Mouse (Mus musculus) heart, postnatal 0 days (tissue): Measurements from ENCODE around the gene Has1. TPM values are rescaled to one million over a fixed set of nuclear protein-coding genes. Genes with fewer than 3 reads are reported as not detected.

Experiments
- ATAC-seq: fragments of 200-750 bp; cut with Nextera tagmentation; 2 replicates; pipeline ENCODE4 v1.8.0; 2017; ENCODE audit warnings: low read depth, moderate number of reproducible peaks, moderate library complexity; ENCODE audit not compliant: insufficient read depth
- DNase-seq: peaks from one replicate; pipeline ENCODE4 v3.0.0-alpha.2; 2016; ENCODE audit warnings: low spot score
- H3K27ac ChIP-seq: fragments of 300-500 bp; sonication (generic); 2 replicates; pipeline ENCODE4 v1.5.1; 2014; ENCODE audit warnings: low read depth, mild to moderate bottlenecking
- H3K27me3 ChIP-seq: fragments of 300-500 bp; sonication (generic); 2 replicates; pipeline ENCODE4 v1.6.1; 2014; ENCODE audit warnings: low read length, mixed read lengths; ENCODE audit not compliant: control insufficient read depth, insufficient read depth
- H3K36me3 ChIP-seq: fragments of 300-500 bp; sonication (generic); replicated peaks from 2 replicates; pipeline ENCODE4 v1.6.1; 2014; ENCODE audit warnings: low read length, mixed read lengths; ENCODE audit not compliant: control insufficient read depth, insufficient read depth
- H3K4me1 ChIP-seq: fragments of 300-500 bp; sonication (generic); 2 replicates; pipeline ENCODE4 v1.6.1; 2014; ENCODE audit warnings: antibody characterized with exemption; ENCODE audit not compliant: control insufficient read depth, insufficient read depth
- H3K4me2 ChIP-seq: fragments of 300-500 bp; sonication (generic); 2 replicates; pipeline ENCODE4 v1.6.1; 2014; ENCODE audit warnings: low read depth, mild to moderate bottlenecking, low read length, moderate library complexity
- H3K4me3 ChIP-seq: fragments of 300-500 bp; sonication (generic); 2 replicates; pipeline ENCODE4 v1.5.1; 2014; ENCODE audit warnings: low read depth, low read length
- H3K9ac ChIP-seq: fragments of 300-500 bp; sonication (generic); replicated peaks from 2 replicates; pipeline ENCODE4 v1.6.1; 2014; ENCODE audit warnings: low read depth, low read length, mixed read lengths
- H3K9me3 ChIP-seq: fragments of 300-500 bp; sonication (generic); replicated peaks from 2 replicates; pipeline ENCODE4 v1.6.1; 2016; ENCODE audit warnings: low read length; ENCODE audit not compliant: control insufficient read depth
- CTCF ChIP-seq: IDR thresholded peaks from 2 replicates; pipeline ENCODE4 v1.5.1; 2016; ENCODE audit warnings: antibody characterized with exemption, control low read depth, low read depth
- EP300 ChIP-seq: IDR thresholded peaks from 2 replicates; pipeline ENCODE4 v1.6.1; 2016; ENCODE audit warnings: antibody characterized with exemption, low read depth
- WGBS: fragments of 180-500 bp; shearing (Covaris S2); extraction: QIAGEN DNeasy Blood & Tissue Kit; methylation state at CpG from one replicate; pipeline ENCODE4 v1.1.7; 2014; 5-methylcytosine and 5-hydroxymethylcytosine counted together
- polyA plus RNA-seq: library from polyadenylated mRNA; unstranded; fragments of >200 nt; fragmentation: Nextera tagmentation; extraction: Ambion mirVana; gene quantifications from 2 replicates; pipeline ENCODE4 v1.2.1, GENCODE M21; 2015
- total RNA-seq: library from RNA; depleted of rRNA; stranded (reverse); fragments of >200 nt; gene quantifications from 2 replicates; pipeline ENCODE4 v1.2.3, GENCODE M21; 2014; ENCODE audit warnings: low replicate concordance

Gene Has1
- total and polyA plus RNA-seq, 2 experiments from 2014 or later: 1.00 to 4.0 TPM

DNA sequence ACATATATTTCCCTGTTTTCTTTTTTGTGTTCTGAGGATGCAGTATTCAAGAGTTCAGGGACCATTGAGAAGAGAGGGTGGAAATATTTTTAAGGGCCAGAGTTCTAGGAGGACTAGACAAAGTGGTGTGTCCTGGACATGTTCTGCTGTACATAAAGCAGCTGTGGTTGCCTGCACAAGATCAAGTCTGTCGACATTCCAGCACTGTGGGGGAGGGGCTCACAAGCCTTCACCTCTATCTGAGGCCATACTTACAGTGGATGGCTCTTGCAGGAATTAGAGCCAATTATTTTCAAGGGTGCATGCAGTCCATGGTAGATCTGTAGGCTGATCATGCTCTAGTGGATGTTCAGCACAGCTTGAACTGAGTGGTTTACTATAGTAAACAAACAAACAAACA is 20.1 kb downstream of the Has1 start:
- peaks cover 25% of the 10 kb centered on the region; the same call in 1 of the 2 replicates for H3K4me1 ChIP-seq
- WGBS: 3% methylated on average over 1 of the region's 1 CpGs
- no peak for ATAC-seq
- H3K27me3 ChIP-seq: no peaks in the 10 kb centered on the region
- no peak for DNase-seq
- TF ChIP-seq CTCF (no peak), EP300 (no peak)
- H3K4me2 ChIP-seq: no peak overlapping the region
- no peak overlapping the region for H3K27ac ChIP-seq
- no peaks in the 10 kb centered on the region for H3K9me3 ChIP-seq
- no peak overlapping the region for H3K4me3 ChIP-seq
- peaks cover 3% of the 10 kb centered on the region; the same call in 1 of the 2 replicates for H3K36me3 ChIP-seq
- no peak overlapping the region for H3K9ac ChIP-seq

GRCm38 (mm10) chr17:17830731-17831130 is 24.3 kb downstream of the Has1 start:
- Histone ChIP-seq H3K27ac (0 out of 2 replicates have a peak overlapping the region, but pooled peaks have one; percentile 21), H3K9ac (no peak overlapping the region), H3K4me3 (no peak overlapping the region)

GRCm38 (mm10) chr17:17829816-17830535 is 25.0 kb downstream of the Has1 start:
- 61% methylated on average over 23 of the region's 23 CpGs for WGBS
- Histone ChIP-seq H3K4me2 (peak overlapping the region; percentile 93), H3K27ac (peak overlapping the region; percentile 99), H3K36me3 (peaks cover 3% of the 10 kb centered on the region; the same call in 1 of the 2 replicates), H3K4me1 (peaks cover 26% of the 10 kb centered on the region; the same call in 1 of the 2 replicates), H3K9ac (0 out of 2 replicates have a peak overlapping the region, but pooled peaks have one; percentile 91), H3K4me3 (peak overlapping the region; percentile 98), H3K9me3 (no peaks in the 10 kb centered on the region), H3K27me3 (no peaks in the 10 kb centered on the region)
- TF ChIP-seq EP300 (no peak), CTCF (no peak)
- ATAC-seq: no peak
- DNase-seq: no peak

More at GRCm38 (mm10) chr17:17830731-17831130, 24.3 kb downstream of the Has1 start:
- Histone ChIP-seq H3K36me3 (peaks cover 3% of the 10 kb centered on the region; the same call in 1 of the 2 replicates), H3K4me2 (no peak overlapping the region), H3K27me3 (no peaks in the 10 kb centered on the region), H3K4me1 (peaks cover 26% of the 10 kb centered on the region; the same call in 1 of the 2 replicates), H3K9me3 (no peaks in the 10 kb centered on the region)
- ATAC-seq: no peak
- 73% methylated on average over 7 of the region's 7 CpGs for WGBS
- TF ChIP-seq CTCF: no peak
- TF ChIP-seq EP300: no peak
- DNase-seq: no peak

- H3K36me3 ChIP-seq: peaks cover 3% of the 10 kb centered on the region; the same call in 1 of the 2 replicates
- 4% methylated on average over 6 of the region's 6 CpGs for WGBS
- H3K9ac ChIP-seq: peak overlapping the region; percentile 91
- TF ChIP-seq CTCF (no peak), EP300 (no peak)
- no peaks in the 10 kb centered on the region for H3K9me3 ChIP-seq
- H3K4me2 ChIP-seq: peak overlapping the region; percentile 93
- no peaks in the 10 kb centered on the region for H3K27me3 ChIP-seq
- H3K4me3 ChIP-seq: peak overlapping the region; percentile 98
- H3K27ac ChIP-seq: peak overlapping the region; percentile 99
- ATAC-seq (no peak), DNase-seq (no peak)
- peaks cover 22% of the 10 kb centered on the region; the same call in 1 of the 2 replicates for H3K4me1 ChIP-seq
These were observed 25.8 kb downstream of the Has1 start for GRCm38 (mm10) chr17:17829052-17829785.

DNA sequence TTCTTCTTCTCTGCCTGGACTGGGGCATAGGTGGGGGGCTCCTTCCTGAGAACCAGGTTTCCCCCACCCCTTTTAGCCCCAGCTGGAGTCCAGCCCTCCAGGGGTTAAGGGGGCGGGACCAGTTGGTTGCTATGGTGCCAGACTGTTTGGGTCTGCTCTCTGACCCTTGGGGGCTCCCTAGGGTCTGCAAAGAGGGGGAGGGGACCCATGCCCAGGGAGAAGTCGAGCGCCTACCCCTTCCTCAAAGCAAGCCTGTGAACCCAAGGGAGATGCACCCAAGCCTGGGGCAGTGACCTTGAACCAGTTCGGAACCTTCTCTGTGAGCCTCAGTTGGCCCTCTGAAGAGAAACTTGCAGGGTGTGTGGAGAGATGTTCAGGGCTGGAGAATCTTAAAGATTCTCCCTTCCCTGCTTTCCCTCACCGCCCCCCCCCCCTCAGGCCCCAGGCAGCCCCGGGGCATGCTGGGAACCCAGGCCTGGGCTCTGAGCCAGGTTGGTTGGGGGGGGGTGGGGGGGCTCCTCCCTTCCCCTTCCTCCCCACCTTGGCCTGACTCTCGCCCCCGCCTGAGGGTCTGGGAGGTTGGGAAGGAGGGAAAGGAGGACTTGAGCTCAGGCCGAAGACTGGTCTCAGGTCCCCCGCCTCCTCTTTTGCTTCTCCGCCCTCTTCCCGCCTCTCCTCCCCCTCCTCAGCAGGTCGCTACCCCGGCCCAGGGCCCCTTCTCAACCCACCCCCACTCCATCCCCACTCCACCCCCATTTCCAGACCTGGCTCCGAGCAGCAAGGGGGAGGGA is 26.6 kb downstream of the Has1 start:
- DNase-seq (peak; percentile 68), ATAC-seq (peak; percentile 30)
- Histone ChIP-seq H3K27ac (peak overlapping the region; percentile 99), H3K4me2 (peak overlapping the region; percentile 93), H3K9ac (peak overlapping the region; percentile 91), H3K36me3 (peaks cover 3% of the 10 kb centered on the region; the same call in 1 of the 2 replicates), H3K4me3 (peak overlapping the region; percentile 98), H3K9me3 (no peaks in the 10 kb centered on the region), H3K4me1 (peaks cover 22% of the 10 kb centered on the region; the same call in 1 of the 2 replicates), H3K27me3 (no peaks in the 10 kb centered on the region)
- WGBS: 0% methylated on average over 14 of the region's 15 CpGs
- TF ChIP-seq EP300: no peak
- TF ChIP-seq CTCF: no peak
